Mouse (Mus musculus) olfactory bulb, adult 2 months (tissue): ENCODE results near the gene Ifit3b.

Source experiments
- CTCF ChIP-seq: fragments of 200-500 bp; IDR thresholded peaks from 2 replicates; pipeline ENCODE4 v1.5.1; 2012; ENCODE audit warnings: low read depth, mild to moderate bottlenecking, low read length, moderate library complexity; ENCODE audit not compliant: insufficient read depth
- POLR2A ChIP-seq: fragments of 200-500 bp; IDR thresholded peaks from 2 replicates; pipeline ENCODE4 v1.6.1; 2012; ENCODE audit warnings: mild to moderate bottlenecking, low read depth, low read length, moderate library complexity; ENCODE audit not compliant: insufficient read depth

- TF ChIP-seq POLR2A: no peak
- TF ChIP-seq CTCF: no peak
These were observed 18.8 kb upstream of the Ifit3b start for GRCm38 (mm10) chr19:34588959-34589358.
